Mouse (Mus musculus): ENCODE measurements around the gene Dctn5.
"Not testable (repeated sequence)": the region's sequence is repeated elsewhere in the genome, so short reads cannot be mapped to it uniquely, and the experiment has no call there.

The Dctn5 gene

DNA sequence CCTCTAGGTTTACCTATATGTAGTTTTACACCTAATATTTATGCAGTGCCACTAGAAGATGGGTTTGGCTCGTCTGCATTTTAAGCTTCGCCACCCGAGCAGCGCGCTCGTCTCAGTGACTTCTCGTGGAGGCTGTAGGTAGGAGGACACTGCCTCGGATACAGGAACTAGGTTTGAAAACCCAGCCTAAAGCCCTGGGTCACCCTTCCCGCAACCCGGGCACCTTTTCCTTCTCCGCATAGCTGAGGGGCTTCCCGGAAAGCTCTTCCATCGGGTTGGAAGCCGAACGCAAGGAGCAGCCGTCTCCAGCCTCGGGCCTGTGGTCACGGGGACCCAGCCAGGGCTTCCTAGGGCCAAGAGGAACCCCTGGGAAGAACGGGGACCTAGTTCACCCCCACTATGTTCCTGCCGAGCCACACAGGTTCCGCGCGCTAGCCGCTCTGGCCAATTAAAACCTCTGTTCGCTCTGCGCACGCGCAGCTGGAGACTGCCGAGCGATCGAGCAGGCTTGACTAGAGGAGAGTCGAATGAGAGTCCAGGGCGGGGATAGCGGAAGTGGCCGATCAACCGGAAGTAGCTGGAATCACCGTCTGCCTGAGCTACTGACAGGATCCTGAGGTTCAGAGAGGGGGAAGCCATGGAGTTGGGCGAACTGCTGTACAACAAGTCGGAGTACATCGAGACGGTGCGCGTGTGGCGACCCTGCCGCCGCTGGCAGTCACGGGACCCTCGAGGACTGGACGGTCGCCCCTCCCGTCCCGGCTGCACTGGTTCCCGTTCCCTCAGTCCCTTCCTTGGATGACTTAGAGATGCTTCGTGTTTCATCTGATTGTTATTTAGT lies at the start of gene Dctn5, which contains the start of gene Palb2:
Gene Dctn5, plus strand, starts transcription at position 545 of the 841 bp plus-strand sequence.
Gene Palb2, minus strand, starts transcription at position 489 of the 841 bp plus-strand sequence.
- peak; percentile 98 for DNase-seq (ENCODE audit: low spot score)

DNA sequence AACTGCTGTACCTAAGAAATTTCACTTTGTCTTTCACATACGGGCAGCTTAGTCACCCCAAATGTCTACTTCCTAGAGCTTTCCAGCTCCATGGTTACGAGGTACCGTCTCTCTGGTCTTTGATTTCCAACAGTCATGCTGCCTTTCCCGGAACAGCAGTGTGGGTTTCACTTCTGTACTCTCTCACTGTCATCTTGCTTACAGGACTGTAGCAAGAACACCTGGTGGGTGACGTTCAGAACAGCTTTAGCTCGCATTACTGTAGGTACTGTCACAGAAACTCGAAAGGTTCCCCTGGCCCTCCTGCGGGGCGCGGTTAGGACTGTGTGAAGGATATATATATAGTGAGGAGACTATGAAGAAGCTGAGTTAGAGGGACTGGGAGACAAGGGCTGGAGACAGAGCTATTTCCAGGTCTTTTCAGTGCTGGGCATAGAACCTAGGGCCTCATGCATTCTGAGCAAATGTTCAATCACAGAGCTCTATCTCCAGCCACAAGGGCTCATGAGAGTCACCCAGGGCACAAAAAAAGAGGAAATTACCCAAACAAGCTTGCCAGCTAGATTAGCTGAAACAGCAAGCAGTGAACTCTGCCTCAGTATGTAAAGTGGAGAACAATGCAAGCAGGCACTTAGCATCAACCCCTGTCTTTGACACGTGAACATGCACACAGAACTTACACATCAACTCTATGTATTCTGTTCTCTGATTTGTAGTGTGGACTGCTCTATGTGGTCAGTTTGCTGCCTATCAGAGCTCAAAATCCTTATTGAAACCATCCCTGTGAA lies 45.5 kb upstream of the Dctn5 start:
- no peak for DNase-seq (ENCODE audit: low spot score)

- no peak for DNase-seq (ENCODE audit: low spot score)
These were observed 38.1 kb upstream of the Dctn5 start for GRCm38 (mm10) chr7:122094564-122095330.

GRCm38 (mm10) chr7:122098009-122098408 lies 34.8 kb upstream of the Dctn5 start:
- no peak for DNase-seq (ENCODE audit: low spot score)

GRCm38 (mm10) chr7:122099222-122099621 lies 33.6 kb upstream of the Dctn5 start:
- peak; percentile 15 for DNase-seq (ENCODE audit: low spot score)

GRCm38 (mm10) chr7:122101014-122101746 lies 31.7 kb upstream of the Dctn5 start:
- not testable (repeated sequence) for DNase-seq (ENCODE audit: low spot score)

DNA sequence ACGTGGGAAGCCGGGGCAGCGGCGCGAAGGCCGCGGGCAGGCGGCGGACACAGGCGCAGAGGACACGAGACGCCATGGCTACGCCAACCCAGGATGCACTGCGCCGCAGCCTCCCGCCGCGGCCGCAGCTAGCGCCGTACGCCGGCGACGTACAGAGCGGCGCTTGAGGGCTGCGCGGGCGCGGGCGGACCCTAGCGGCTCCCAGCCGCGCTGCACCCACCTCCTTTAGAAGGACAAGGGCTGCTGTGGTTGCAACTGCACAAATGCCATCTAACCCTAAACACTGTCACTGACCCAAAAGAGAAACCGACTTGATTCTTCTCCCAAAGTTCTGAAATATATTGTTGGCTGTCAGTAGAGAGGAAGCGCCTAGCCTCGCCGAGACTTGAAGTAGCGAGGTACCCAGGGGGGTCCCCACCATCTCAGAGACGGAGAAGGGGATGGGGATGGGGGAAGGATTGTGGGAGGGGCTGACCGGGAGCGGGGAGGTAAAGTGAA lies 31.0 kb upstream of the Dctn5 start, which contains the start of gene Ndufab1:
Gene Ndufab1, minus strand, starts transcription at position 140 of the 498 bp plus-strand sequence.
- peak; percentile 72 for DNase-seq (ENCODE audit: low spot score)

DNA sequence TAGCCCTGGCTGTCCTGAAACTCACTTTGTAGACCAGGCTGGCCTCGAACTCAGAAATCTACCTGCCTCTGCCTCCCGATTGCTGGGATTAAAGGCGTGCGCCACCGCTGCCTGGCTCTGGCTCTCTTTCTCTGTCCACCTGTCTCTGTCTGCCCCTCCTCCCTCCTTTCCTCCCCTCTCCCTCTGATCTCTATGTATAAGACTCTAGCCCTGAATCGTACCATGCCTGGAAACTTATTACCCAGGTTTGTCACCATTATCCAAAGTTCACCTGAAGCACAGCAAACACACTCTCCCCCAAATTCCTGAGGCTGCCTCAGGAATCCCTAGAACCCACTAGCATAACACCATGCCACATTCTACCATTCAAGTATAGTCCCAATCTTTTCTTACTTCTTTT lies 24.6 kb upstream of the Dctn5 start:
- no peak for DNase-seq (ENCODE audit: low spot score)

GRCm38 (mm10) chr7:122123518-122123917 lies 9.3 kb upstream of the Dctn5 start:
- DNase-seq (ENCODE audit: low spot score): no peak

GRCm38 (mm10) chr7:122125636-122126035 lies 7.2 kb upstream of the Dctn5 start:
- no peak for DNase-seq (ENCODE audit: low spot score)

- DNase-seq (ENCODE audit: low spot score): no peak
These were observed 5.9 kb upstream of the Dctn5 start for GRCm38 (mm10) chr7:122126946-122127345.

- DNase-seq (ENCODE audit: low spot score): no peak
These were observed 1.0 kb upstream of the Dctn5 start for GRCm38 (mm10) chr7:122131834-122132233.

GRCm38 (mm10) chr7:122133338-122133625 lies 441 bp downstream of the Dctn5 start:
- DNase-seq (ENCODE audit: low spot score): no peak

DNA sequence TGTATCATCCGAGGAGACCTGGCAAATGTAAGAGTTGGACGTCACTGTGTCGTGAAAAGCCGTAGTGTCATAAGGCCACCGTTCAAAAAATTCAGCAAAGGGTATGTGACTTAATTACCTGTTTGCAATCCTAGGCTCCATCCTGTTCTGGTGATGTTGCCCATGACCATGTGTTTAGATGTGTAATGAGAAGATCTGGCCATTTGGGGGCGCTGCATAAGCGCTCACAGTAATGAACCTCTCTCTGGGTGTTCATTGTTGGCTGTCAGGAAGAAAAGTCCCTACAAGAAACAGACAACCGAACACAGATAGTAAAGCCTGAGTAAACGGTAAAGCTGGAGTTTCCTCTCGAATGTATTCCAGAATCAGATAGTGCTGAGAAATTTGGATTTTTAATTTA lies 2.2 kb downstream of the Dctn5 start:
- DNase-seq (ENCODE audit: low spot score): no peak

GRCm38 (mm10) chr7:122137071-122137470 lies 4.2 kb downstream of the Dctn5 start:
- no peak for DNase-seq (ENCODE audit: low spot score)

- DNase-seq (ENCODE audit: low spot score): no peak
These were observed 5.3 kb downstream of the Dctn5 start for GRCm38 (mm10) chr7:122138190-122138589.

GRCm38 (mm10) chr7:122140991-122141390 lies 8.2 kb downstream of the Dctn5 start:
- DNase-seq (ENCODE audit: low spot score): no peak

GRCm38 (mm10) chr7:122152473-122152872 lies 19.6 kb downstream of the Dctn5 start:
- DNase-seq (ENCODE audit: low spot score): no peak

- no peak for DNase-seq (ENCODE audit: low spot score)
These were observed 25.6 kb downstream of the Dctn5 start for GRCm38 (mm10) chr7:122158488-122158887.

DNA sequence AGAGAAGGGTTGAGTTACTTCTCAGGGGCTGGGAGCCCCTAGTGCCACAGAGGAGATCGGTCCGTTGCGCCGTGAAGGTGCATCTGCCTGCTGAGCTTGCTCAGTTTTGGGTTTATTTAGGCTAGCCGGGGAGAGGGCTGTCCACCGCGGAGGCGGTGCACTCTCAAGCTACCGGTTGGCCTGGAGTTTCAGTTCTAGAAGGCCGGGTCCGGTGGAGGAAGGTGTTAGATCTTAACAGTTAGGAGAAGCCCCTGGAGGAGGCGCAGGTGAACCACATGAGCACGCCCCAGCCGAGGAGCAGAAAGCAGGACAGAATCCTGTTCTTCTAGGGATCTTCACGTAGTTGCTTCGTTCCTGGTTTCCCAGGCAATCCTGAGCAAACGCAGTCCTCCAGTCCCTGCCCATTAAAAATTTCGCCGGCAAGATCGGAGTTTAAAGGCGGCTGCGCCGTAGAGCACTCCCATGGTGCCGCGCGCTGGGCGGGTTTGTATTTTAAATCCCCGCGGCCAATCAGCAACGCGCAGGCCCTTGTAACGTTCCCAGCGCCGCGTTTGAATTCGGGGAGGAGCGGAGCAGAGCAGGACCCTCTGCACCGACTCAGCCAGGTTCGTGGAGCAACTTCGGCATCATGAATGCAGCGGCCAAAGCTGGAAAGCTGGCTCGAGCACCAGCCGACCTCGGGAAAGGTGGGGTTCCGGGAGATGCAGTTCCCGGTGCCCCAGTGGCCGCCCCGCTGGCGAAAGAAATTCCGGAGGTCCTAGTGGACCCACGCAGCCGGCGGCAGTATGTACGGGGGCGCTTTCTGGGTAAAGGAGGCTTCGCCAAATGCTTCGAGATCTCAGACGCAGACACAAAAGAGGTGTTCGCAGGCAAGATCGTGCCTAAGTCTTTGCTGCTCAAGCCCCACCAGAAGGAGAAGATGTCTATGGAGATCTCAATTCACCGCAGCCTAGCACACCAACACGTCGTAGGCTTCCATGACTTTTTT lies 26.4 kb downstream of the Dctn5 start, which contains the start of gene Plk1:
Gene Plk1, plus strand, starts transcription at position 525 of the 988 bp plus-strand sequence.
- peak; percentile 59 for DNase-seq (ENCODE audit: low spot score)
